Mouse (Mus musculus): ENCODE measurements around the gene Rps28. TPM values are rescaled to one million over a fixed set of nuclear protein-coding genes. Genes with fewer than 3 reads are reported as not detected.
"Not testable (repeated sequence)": the region's sequence is repeated elsewhere in the genome, so short reads cannot be mapped to it uniquely, and the experiment has no call there.

Gene Rps28
- polyA plus RNA-seq, 1 experiment = 860 TPM

DNA sequence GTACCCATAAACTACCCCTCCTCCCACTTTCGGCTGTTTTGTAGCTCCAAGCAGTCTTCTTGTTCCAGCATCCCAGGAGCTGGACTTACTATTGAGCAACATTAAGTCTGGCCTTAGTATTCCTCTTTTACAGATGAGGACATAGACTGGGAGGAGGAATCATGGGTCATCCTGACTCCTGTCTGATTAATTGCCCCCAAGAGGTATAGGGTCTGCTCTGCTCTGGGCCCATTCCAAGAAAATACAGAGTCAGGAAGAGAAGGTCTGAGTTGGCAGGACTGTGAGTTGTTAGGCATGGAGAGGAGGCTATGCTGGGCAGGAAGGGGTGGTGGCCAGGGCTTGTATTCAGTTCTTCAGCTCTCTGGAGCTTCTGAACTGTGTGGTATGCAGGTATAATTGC lies 19.8 kb upstream of the Rps28 start:
- Histone ChIP-seq H3K36me3 (ENCODE audit: control insufficient read depth, insufficient read depth, low read length) (0 out of 2 replicates have a peak, but pooled peaks cover 2% of the 10 kb centered on the region), H3K4me3 (ENCODE audit: extremely low read depth, insufficient read depth, insufficient read length) (no peak overlapping the region), H3K27me3 (ENCODE audit: control insufficient read depth, insufficient read depth, low read length) (no peaks in the 10 kb centered on the region), H3K27ac (ENCODE audit: insufficient read depth, low read length) (no peak overlapping the region), H3K4me1 (ENCODE audit: control insufficient read depth, insufficient read depth, insufficient read length) (no peaks in the 10 kb centered on the region; the same call in 1 of the 2 replicates)
- DNase-seq (ENCODE audit: low read depth in 1 of 2, low spot score in 2 of 2) = no peak
- no peak for TF ChIP-seq POLR2A (IDR thresholded peaks at IDR 0.05; ENCODE audit: low read depth, low read length)
- TF ChIP-seq CTCF (IDR thresholded peaks at IDR 0.05; ENCODE audit: extremely low read depth, insufficient read depth, insufficient read length, insufficient replicate concordance) = no peak
- WGBS = 94% methylated on average over 1 of the region's 1 CpGs

DNA sequence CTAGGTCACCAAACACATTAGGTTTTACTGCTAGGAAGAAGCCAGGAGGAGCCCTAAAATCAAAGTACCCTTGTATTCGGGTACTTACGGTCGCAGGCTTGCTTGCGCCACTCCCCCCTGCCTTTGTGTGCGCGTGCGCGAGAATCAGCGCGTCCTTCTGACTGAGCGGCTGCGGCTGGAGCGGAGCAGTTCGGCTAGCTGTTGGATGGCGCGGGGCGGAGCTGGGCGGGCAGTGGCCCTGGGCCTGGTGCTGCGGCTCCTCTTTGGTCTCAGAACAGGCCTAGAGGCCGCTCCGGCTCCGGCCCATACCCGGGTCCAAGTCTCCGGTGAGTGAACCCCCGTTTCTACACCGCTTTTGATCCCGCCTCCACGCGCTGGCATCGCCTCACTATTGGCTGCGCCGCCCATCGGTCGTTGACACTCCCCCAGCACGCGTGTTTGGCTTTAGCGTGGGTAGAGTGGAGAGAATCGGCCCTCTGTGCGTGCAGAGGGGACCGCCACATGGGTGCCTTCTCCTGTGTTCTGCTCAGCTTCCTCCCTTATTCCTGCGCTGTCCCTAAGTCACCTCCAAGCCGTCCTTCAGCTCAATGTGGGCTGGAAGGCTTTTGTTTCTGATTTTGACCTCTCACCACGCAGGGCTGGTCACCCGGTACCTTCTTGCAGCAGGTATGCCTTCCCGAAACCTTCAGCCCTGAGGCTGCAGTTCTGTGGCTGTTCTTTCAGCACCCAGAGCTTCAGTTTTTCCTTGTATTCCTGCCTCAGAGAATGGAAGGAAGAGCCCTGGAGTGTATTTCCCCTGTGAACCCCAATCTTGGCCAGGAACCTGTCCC lies 18.8 kb upstream of the Rps28 start, which contains the start of gene Cd320:
Gene Cd320, plus strand, starts transcription at position 126 of the 830 bp plus-strand sequence.
- under 1% methylated on average over 45 of the region's 45 CpGs for WGBS
- DNase-seq (ENCODE audit: low read depth in 1 of 2, low spot score in 2 of 2) = peak; percentile 85 to 89
- Histone ChIP-seq H3K4me1 (ENCODE audit: control insufficient read depth, insufficient read depth, insufficient read length) (no peaks in the 10 kb centered on the region; the same call in 1 of the 2 replicates), H3K4me3 (ENCODE audit: extremely low read depth, insufficient read depth, insufficient read length) (peak within 1 kb of the TSS; percentile 76), H3K27ac (ENCODE audit: insufficient read depth, low read length) (no peak within 1 kb of the TSS), H3K36me3 (ENCODE audit: control insufficient read depth, insufficient read depth, low read length) (0 out of 2 replicates have a peak, but pooled peaks cover 3% of the 10 kb centered on the region), H3K27me3 (ENCODE audit: control insufficient read depth, insufficient read depth, low read length) (no peaks in the 10 kb centered on the region)
- TF ChIP-seq POLR2A (IDR thresholded peaks at IDR 0.05; ENCODE audit: low read depth, low read length) (no peak), CTCF (IDR thresholded peaks at IDR 0.05; ENCODE audit: extremely low read depth, insufficient read depth, insufficient read length, insufficient replicate concordance) (no peak)

DNA sequence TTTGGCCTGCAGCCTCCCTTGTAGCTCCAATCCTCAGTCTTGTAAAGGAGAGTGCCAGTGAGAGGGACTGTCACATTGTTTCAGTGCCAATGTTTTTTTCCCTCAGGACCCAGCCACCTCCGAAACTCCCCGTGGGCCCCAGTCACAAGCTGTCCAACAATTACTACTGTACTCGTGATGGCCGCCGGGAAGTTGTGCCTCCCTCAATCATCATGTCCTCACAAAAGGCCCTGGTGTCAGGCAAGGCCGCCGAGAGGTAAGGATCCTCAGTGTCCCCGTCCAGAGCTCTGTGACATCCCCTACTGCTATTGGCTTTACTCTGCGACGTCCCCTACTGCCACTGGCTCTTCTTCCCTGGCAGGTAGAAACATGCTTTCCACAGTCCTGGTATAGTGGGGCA lies 5.2 kb upstream of the Rps28 start:
- 96% methylated on average over 10 of the region's 10 CpGs for WGBS
- DNase-seq (ENCODE audit: low read depth in 1 of 2, low spot score in 2 of 2) = no peak
- no peaks in the 10 kb centered on the region for H3K27me3 ChIP-seq (ENCODE audit: control insufficient read depth, insufficient read depth, low read length)
- 0 out of 2 replicates have a peak, but pooled peaks cover 3% of the 10 kb centered on the region for H3K4me1 ChIP-seq (ENCODE audit: control insufficient read depth, insufficient read depth, insufficient read length)
- no peak overlapping the region for H3K27ac ChIP-seq (ENCODE audit: insufficient read depth, low read length)
- H3K4me3 ChIP-seq (ENCODE audit: extremely low read depth, insufficient read depth, insufficient read length) = no peak overlapping the region
- no peak for TF ChIP-seq POLR2A (IDR thresholded peaks at IDR 0.05; ENCODE audit: low read depth, low read length)
- no peak for TF ChIP-seq CTCF (IDR thresholded peaks at IDR 0.05; ENCODE audit: extremely low read depth, insufficient read depth, insufficient read length, insufficient replicate concordance)
- peaks cover 20% of the 10 kb centered on the region for H3K36me3 ChIP-seq (ENCODE audit: control insufficient read depth, insufficient read depth, low read length)

DNA sequence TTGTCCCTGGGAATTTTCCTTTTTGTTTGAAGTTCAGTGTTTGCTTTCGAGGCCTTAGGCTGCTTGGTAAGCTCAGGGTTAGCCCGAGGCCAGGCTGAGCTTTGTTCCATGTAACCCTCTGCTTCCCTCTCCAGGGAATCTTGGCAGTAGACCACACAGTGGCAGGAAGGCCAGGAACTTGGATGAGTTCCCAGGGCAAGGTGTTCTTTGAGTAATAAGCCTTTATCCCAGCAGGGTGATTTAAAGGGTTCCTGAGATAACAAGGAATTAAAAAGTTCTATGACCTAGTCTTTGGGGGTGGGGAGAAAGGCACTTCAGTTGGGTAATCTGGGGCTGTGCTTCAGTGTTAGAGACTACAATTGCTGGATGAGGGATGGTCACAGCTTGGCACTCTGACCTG lies 4.5 kb upstream of the Rps28 start:
- TF ChIP-seq POLR2A (IDR thresholded peaks at IDR 0.05; ENCODE audit: low read depth, low read length) = no peak
- no peak for TF ChIP-seq CTCF (IDR thresholded peaks at IDR 0.05; ENCODE audit: extremely low read depth, insufficient read depth, insufficient read length, insufficient replicate concordance)
- Histone ChIP-seq H3K4me3 (ENCODE audit: extremely low read depth, insufficient read depth, insufficient read length) (no peak overlapping the region), H3K36me3 (ENCODE audit: control insufficient read depth, insufficient read depth, low read length) (peaks cover 17% of the 10 kb centered on the region), H3K27me3 (ENCODE audit: control insufficient read depth, insufficient read depth, low read length) (no peaks in the 10 kb centered on the region), H3K27ac (ENCODE audit: insufficient read depth, low read length) (no peak overlapping the region), H3K4me1 (ENCODE audit: control insufficient read depth, insufficient read depth, insufficient read length) (0 out of 2 replicates have a peak, but pooled peaks cover 3% of the 10 kb centered on the region)
- DNase-seq (ENCODE audit: low read depth in 1 of 2, low spot score in 2 of 2) = no peak
- WGBS = 90% methylated on average over 2 of the region's 2 CpGs

DNA sequence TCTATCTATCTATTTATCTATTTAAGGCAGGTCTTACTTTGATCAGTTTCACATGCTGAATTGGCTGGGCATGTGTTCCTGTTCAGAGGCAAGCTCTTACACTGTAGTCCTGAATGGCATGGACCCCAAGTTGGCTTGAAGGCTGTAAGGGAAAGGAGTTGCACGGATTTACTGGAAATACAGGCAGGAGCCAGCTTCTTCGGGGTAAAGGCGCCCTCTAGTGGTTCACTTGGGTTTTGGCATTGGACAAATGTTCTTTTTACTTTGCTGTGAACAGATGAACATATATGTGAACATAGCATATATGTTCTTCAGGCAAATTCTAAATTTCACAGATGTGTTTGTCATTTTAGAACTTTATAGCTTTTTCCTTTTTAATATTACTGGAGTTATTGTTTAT lies 2.5 kb upstream of the Rps28 start:
- Histone ChIP-seq H3K27me3 (ENCODE audit: control insufficient read depth, insufficient read depth, low read length) (no peaks in the 10 kb centered on the region), H3K36me3 (ENCODE audit: control insufficient read depth, insufficient read depth, low read length) (peaks cover 19% of the 10 kb centered on the region), H3K4me1 (ENCODE audit: control insufficient read depth, insufficient read depth, insufficient read length) (peaks cover 9% of the 10 kb centered on the region; the same call in 1 of the 2 replicates), H3K27ac (ENCODE audit: insufficient read depth, low read length) (no peak overlapping the region), H3K4me3 (ENCODE audit: extremely low read depth, insufficient read depth, insufficient read length) (no peak overlapping the region)
- 2% methylated on average over 3 of the region's 3 CpGs for WGBS
- peak; percentile 38 to 53 for DNase-seq (ENCODE audit: low read depth in 1 of 2, low spot score in 2 of 2)
- TF ChIP-seq POLR2A (IDR thresholded peaks at IDR 0.05; ENCODE audit: low read depth, low read length) = no peak
- TF ChIP-seq CTCF (IDR thresholded peaks at IDR 0.05; ENCODE audit: extremely low read depth, insufficient read depth, insufficient read length, insufficient replicate concordance) = peak; percentile 49; the same call in 1 of the 2 replicates

DNA sequence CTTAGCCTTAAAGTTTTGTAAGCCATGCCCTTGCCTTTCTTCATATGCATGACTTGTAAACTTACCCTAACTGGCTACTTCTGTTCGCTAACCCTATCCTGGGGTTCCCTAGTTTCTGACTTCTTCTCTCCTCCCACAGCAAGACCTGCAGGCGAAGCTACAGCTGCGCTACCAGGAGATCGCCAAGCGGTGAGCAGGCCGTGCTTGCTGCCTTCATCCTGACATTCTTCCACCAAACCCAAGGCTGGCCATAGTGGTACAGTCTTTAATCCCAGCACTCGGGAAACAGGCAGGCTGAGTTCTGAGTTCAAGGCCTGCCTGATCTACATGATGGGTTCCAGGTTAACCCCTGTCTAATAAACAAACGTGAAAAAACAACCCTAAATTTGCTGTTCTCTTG lies 1.1 kb upstream of the Rps28 start:
- Histone ChIP-seq H3K4me3 (ENCODE audit: extremely low read depth, insufficient read depth, insufficient read length) (no peak overlapping the region), H3K36me3 (ENCODE audit: control insufficient read depth, insufficient read depth, low read length) (peaks cover 21% of the 10 kb centered on the region), H3K27me3 (ENCODE audit: control insufficient read depth, insufficient read depth, low read length) (no peaks in the 10 kb centered on the region), H3K27ac (ENCODE audit: insufficient read depth, low read length) (no peak overlapping the region), H3K4me1 (ENCODE audit: control insufficient read depth, insufficient read depth, insufficient read length) (peaks cover 9% of the 10 kb centered on the region; the same call in 1 of the 2 replicates)
- DNase-seq (ENCODE audit: low read depth in 1 of 2, low spot score in 2 of 2) = no peak
- WGBS = 90% methylated on average over 8 of the region's 8 CpGs
- TF ChIP-seq CTCF (IDR thresholded peaks at IDR 0.05; ENCODE audit: extremely low read depth, insufficient read depth, insufficient read length, insufficient replicate concordance) (no peak), POLR2A (IDR thresholded peaks at IDR 0.05; ENCODE audit: low read depth, low read length) (no peak)

DNA sequence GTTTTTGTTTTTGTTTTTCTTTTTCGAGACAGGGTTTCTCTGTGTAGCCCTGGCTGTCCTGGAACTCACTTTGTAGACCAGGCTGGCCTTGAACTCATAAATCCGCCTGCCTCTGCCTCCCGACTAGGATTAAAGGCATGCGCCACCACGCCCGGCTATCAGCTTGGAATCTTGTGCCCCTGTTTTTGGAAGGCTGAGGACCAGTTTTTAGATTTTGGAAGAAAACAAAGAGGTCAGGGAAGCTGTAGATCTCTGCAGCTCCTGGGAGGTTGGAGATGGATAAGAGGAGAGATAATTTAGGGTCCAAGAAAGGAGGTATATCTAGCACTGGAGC lies 602 bp upstream of the Rps28 start:
- H3K4me1 ChIP-seq (ENCODE audit: control insufficient read depth, insufficient read depth, insufficient read length); DNase-seq (ENCODE audit: low read depth in 1 of 2, low spot score in 2 of 2); H3K27me3 ChIP-seq (ENCODE audit: control insufficient read depth, insufficient read depth, low read length): not testable (repeated sequence)
- Histone ChIP-seq H3K27ac (ENCODE audit: insufficient read depth, low read length) (0 out of 2 replicates have a peak overlapping the region, but pooled peaks have one; percentile 59), H3K4me3 (ENCODE audit: extremely low read depth, insufficient read depth, insufficient read length) (peak overlapping the region; percentile 85; the same call in 1 of the 2 replicates), H3K36me3 (ENCODE audit: control insufficient read depth, insufficient read depth, low read length) (peaks cover 18% of the 10 kb centered on the region)
- WGBS = 14% methylated on average over 6 of the region's 6 CpGs

DNA sequence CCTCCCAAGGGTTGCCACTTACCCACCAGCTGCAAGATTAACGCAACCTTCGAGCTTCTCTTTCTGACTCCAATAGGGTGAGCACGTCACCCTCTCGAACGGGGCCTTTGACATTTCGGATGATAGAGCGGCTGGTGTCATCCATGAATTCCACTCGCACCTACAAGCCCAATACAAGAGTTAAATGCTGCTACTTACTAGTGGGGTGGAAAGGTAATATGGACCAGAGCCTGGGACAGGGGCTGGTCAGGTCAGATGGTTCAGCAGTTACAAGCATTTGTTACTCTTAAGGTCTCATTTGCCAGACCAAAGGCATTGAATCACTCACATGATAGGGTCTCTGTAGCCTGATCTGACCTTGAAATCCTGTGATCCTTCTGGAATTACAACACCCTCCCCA lies 1.2 kb downstream of the Rps28 start:
- Histone ChIP-seq H3K4me1 (ENCODE audit: control insufficient read depth, insufficient read depth, insufficient read length) (peaks cover 13% of the 10 kb centered on the region), H3K36me3 (ENCODE audit: control insufficient read depth, insufficient read depth, low read length) (peaks cover 13% of the 10 kb centered on the region)
- not testable (repeated sequence) for DNase-seq (ENCODE audit: low read depth in 1 of 2, low spot score in 2 of 2); H3K4me3 ChIP-seq (ENCODE audit: extremely low read depth, insufficient read depth, insufficient read length); H3K27ac ChIP-seq (ENCODE audit: insufficient read depth, low read length); H3K27me3 ChIP-seq (ENCODE audit: control insufficient read depth, insufficient read depth, low read length)
- 80% methylated on average over 8 of the region's 8 CpGs for WGBS
